Mouse (Mus musculus) kidney, postnatal 25 days (tissue): Measurements from ENCODE around the gene Rpusd4.

Experiments used
- DNase-seq, 2 experiments: peaks; one replicate each; pipeline ENCODE4 v3.0.0; 2021; ENCODE audit warnings: mixed read lengths in 2 of 2

Rpusd4 gene

DNA sequence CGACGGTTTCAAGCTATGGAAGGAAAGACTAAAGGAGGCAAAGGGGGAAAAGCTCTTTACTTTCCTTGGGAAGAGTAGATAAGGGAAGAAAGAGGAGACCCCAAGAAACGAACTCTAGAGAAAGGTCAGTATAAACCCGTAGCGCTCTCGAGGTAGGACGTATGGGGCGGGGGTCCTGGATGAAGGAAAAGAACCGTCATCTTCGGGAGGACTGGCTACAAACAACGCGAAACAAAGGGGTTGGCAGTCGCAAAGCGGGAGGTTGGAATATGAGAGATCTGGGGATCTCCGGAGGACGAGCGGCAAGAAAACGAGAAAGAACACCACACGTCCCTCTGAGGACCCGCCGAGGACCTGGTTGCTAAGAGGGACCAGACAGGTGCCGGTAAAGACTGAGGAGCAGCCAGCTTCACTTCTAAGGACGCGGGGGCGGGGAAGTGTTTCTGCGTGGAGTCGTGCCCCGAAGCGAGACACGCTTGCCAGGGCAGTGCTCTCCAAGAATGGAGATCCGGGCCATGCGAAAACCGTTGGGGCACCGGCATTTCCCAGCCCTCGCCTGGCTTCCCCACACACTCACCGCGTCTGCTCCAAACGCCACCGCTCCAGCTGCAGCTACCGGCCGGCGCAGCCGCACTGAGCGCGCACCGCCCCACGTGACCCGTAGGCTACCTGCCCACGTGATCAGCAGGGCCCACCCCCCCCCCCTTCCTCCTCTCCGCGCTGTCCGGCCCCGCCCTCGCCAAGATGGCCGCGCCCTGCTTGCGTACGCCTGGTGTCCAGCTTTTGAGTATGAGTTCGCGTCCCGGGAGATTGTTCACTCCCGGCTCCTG is at the start of gene Rpusd4, which contains the start of gene Fam118b:
Gene Rpusd4, plus strand, starts transcription at position 720 of the 830 bp plus-strand sequence.
Gene Fam118b, minus strand, starts transcription at position 660 of the 830 bp plus-strand sequence.
- DNase-seq: peak; percentile 94 to 97

DNA sequence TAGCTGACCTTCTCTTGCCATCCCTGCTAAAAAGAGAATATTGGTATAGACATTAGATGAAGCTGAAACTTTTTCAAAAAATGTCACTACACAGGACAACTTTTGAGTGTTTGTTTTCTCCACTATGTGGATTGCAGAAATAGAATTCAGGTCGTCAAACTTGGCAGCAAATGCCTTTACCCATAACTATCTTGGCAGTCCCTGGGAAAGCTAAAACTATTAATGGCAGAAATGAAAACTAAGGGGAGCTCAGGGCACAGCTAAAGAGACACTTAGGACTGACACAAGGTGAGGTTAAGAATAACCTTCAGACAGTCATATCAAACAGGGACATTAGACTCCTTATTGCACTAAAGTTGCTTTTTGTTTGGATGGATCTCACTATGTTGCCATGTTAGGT is 49.7 kb upstream of the Rpusd4 start:
- DNase-seq: no peak

DNA sequence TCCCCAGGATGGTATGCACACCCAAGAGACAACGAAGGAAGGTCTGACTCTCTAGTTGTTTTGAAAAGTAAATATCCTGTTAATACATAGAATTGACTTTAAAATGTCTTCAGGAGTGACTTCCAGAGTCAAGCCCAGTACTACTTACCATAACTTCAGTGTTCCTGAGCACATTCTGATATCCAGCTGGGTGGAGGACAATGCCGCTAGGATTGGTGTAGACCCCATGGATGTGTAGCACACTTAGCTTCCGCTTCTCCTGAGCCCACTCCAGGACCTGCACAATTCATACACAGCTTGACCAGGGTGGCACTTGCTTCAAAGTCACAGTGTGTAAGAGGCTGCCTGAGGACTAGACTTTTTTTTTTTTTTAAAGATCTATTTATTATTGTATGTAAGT is 44.2 kb upstream of the Rpusd4 start:
- DNase-seq: no peak

DNA sequence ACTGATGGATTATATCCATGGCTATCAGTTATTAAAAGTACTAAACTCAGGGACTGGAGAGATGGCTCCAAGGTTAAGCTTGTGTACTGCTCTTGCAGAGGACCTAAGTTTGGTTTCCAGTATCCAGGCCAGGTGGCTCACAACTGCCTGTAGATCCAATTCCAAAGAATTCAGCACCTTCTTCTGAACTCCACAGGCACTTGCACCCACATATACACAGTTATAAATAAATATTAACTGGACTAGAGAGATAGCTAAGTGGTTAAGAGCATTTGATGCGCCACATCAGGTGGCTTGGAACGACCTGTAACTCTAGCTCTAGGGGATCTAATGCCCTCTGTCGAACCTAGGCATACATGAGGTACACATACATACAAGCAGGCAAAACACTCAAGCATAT is 39.0 kb upstream of the Rpusd4 start:
- DNase-seq: no peak

DNA sequence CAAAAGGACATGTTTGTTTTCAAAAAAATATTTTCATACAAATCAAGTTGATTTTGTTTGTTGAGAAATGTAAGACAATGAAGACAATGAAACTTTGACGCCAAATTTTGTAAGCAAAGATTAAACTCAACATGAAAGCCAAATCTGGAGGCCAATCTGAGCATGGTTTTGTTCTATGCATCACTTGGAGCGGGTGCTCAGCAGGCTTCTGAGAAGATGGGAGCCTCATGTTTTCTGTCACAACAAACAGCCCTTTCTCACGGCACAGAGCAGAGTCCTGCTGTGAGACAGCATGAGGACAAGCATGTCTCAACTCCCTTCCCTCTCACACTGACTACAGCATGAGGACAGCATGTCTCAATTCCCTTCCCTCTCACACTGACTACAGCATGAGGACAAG is 31.7 kb upstream of the Rpusd4 start:
- no peak for DNase-seq

DNA sequence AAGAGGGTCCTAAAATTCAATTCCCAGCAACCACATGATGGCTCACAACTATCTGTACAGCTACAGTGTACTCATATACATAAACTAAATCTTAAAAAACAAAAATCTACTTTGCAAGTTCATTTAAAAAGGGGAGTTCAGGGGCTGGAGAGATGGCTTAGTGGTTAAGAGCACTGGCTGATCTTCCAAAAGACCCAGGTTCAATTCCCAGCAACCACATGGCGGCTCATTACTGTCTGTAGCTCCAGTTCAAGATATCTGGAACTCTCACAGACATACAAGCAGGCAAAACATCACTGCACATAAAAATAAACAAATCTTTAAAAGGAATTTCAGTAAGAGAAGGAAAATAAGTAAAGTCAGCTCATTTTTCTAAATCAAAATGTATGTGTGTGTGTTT is 29.3 kb upstream of the Rpusd4 start:
- no peak for DNase-seq

DNA sequence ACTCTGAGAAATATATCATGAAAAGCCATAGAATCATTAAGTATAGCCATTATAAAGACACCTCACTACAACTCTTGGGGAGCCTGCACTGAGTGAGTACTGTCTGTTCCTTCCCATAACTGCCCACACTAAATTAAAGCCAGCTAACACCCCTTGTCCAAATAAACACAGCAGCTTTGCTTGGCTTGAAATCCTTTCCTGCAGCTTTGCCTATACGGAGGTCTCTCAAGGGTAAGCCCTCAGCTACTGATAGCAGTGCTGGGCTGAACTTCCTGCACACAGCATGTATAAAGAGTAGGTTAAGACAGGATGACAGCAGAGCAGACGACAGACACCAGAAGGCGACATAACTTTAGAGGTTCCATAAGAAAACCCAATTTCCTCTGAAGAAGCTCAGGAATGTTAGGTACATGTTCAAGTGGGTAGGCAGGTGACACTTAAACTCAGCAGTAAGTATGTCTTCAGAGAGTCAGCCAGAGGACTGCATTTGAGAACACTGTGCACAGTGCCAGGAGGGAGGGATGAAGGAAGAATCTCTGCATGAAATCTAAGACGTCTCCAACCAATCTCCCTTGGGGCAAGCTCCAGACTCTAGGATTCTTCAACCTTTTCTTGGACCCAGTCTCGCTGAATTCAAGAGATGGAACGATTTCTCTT is 28.6 kb upstream of the Rpusd4 start:
- DNase-seq: no peak

DNA sequence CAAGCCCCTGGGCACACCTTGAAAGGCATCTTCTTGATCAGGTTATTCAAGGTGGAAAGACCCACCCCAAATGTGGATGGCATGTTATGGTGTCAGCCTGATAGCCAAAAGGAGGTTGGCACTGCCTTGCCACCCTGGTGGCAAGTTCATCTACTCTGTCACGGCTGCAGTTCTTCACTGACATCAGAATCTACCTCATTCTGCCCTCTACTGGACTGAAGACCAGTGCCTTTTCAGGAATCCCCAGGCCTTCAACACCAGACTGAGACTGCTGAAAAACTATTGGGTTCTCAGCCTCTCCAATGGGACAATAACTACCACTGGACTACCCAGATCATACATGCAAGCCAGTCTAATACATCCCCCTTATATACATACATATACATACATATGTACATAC is 27.9 kb upstream of the Rpusd4 start:
- no peak for DNase-seq

DNA sequence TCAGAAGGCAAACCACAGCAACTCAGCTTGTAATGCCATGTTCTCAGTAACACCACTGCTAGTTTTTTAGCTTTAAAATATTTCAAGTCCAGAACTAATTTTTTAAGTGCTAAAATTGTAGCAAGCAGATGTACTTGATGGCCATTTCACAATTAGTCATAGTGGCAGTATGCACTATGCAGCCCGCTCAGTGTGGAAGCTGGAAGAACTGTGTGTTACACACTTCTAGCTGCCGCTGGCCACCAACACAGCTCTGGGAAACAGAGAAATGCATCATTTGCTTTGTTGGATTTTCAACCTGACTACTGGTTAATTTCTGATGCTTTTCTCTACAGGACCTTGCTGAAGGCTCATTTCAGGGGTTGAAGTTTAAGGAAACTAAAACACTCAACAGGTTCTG is 20.3 kb upstream of the Rpusd4 start:
- DNase-seq: no peak

DNA sequence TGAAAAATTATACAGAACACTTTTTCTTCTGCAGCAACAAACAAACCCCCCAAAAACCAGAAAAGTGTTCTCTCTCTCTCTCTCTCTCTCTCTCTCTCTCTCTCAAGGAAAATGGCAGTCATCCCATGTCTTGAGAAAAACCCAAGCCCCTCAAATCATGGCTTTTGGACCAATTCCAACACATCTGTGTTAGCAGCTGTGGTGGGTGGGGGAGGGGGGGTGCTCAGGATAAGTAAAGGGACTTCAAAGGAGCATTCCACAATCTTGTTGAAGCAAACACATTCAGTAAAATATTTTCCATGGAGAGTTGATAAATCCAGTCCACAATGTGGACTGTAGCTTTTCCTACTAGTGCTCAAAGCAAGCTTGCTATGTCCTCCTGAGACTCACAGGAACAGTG is 18.2 kb upstream of the Rpusd4 start:
- DNase-seq: no peak

DNA sequence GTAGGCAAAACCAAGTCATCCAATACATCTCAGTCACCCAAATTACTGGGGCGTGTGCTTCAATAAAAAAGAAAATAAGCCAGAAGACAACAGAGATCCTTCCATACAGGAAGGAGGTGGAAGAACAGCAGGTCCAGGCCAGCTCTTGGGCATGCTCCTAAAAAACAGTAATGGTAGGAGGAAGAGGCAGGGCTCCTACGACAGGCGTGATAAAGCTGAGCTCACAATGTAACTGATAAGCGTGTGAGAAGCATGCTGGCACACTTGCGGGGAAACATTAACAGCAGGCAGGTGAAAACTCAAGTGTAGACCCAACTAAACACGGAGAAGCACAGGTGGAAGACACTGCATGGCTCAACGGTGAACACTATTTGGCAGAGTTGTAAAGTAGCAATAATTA is 10.3 kb upstream of the Rpusd4 start:
- DNase-seq: no peak

DNA sequence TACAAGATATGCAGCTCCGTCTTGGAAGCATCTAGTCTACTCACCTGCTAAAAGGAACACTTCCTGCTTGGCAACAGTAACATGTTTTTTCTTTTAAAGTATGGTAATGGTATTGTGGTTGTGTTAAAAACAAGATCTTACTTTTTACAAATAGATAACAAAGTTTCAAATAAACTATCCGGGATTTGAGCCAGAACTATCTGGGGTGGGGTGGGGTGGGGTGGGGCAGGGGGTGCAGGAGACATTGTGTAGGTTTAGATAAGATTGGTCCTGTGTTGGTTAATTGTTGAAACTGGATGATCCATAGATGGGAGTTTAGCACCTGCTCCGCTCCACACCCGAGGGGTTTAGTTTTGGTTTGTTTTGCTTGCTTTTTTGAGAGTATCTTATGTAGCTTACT is 5.2 kb upstream of the Rpusd4 start:
- DNase-seq: no peak

DNA sequence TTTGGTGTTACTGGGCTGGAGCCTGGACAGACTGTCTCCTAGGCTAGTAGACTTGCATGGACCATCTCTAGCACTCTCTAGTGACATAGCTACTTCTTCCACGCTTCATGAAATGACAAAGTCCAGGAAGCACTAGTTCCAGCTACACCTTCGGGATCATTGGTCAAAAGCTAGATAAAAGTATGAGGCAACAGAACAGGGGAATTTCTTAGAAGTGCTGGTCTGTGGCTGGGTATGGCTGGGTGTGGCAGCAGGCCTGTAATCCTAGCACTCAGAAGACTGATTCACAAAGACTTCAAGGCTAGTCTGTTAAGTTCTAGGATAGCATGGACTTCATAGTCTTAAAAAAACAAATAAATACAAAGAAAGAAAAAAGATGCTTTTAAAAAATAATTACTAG is 4.2 kb upstream of the Rpusd4 start:
- no peak for DNase-seq

DNA sequence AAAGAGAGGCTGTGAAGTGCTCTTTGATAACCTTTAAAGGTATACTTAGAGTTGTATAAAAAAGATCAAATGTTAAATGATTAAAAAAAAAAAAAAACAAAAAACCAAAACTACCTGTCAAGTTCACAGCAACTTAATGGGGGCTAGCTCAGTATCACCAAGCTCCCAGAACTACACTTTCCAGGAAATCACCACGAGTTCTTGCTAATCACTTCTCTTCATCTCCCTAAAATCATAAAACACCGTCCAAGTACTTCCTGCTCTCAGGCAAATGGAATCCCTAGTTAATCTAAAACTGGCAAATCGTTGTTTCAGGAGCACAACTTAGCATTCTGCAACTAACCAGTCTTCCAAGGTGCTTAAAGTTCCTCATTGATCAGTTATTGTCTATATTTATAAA is 3.2 kb upstream of the Rpusd4 start:
- no peak for DNase-seq

DNA sequence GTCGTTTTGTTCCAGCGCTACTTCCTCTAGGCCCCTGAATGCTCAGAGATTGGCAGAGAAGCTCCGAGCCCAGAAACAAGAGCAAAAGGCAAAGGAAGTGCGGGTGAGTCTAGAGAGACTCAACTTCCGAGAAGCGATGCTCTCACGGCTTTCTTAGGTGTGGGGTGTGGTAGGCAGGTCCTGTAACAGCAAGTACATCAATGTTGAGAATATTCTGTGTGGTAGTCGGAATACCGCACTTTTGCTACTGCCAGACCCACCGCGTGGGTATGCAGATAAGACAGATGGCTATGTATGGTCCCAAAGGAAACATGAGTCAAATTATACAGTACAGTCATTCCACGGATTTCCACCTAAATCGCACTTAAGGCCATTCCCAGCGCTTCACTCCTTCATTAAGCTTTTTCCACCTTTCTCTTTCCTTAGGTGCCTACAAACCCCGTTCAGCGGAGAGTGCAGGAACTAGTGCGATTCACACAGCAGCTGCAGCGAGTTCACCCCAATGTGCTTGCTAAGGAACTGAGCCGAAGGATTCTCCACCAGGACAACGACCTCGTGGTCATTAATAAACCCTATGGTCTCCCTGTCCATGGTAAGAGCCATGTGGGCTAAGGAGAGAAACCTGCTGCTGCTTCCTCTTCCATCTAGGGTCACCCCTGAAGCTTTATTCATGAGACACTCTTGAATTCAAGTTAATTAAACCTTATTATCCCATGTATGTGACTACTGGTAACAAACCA is 481 bp downstream of the Rpusd4 start:
- DNase-seq: no peak

DNA sequence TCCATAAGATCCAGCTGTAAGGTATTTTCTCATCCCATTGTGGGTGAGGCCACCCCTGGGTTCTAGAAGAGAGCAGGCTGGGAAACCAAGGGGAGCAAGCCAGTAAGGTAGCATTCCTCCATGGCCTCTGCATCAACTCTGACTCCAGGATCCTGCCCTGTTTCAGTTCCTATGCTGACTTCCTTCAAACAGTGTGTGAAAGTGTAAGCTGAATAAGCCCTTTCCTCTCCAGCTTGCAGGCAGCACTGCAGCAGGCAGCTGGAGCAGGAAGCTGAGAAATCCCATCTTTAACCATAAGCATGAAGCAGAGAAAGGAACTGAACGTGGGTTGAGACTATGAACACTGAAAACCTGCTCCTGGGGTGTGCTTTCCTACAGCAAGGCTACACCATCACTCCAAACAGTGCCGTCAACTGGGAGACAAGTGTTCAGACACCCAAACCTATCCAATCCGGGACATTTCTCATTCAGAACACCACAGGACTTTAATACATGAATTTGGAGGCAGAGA is 10.2 kb downstream of the Rpusd4 start:
- no peak for DNase-seq

DNA sequence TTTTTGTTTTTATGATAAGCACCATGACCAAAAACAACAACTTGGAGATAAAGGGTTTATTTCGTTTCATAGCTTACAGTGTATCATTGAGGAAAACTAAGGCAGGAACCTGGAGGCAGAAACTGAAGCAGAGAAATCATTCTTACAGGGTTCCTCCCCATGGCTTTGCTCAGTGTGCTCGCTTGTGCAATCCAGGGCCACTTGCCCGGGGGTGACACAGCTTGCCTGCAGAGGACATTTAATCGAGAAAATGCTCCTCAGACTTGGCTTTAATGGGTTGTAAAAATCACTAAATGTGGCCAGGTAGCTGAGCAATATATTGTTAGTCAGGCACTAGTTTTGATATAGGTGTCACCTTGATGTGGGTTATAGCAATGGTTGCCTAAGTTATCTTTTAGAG is 10.8 kb downstream of the Rpusd4 start:
- DNase-seq: no peak

DNA sequence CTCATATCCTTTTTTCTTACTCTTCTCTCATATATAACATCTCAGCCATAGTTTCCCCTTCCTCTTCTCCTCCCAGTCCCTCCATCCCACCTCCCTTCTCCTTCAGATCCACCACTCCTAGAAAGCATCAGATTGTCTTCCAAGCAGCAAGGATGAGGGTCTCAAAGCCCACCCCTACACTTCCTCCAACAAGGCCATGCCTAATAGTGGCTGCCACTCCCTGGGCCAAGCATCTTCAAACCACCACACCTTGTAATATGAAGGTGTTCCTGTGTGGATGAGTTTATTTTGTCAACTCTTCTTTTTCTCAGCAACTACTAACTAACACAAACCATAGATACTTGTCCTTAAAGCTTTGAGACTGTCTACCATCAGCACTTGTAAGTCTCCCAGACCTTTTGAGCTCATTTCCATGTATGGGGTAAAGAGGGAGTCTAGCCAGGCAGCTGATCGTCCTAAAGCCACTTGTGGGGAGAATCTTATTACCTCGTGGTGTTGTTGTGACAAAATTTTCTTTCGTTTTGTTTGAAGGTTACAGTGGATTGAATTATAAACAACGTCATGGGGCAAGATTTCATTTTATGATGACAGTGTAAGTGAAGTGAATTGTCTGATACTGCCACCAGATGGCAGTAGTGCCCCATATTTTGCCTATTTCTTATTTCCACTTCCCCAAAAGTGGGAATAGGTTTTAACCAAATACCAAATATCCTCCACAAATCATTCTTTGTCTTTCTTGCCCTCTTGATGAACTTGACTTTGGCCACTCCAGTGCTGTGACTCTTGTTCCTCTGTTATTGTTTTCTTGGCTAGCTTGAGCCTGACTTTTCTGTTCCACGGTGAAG is 14.6 kb downstream of the Rpusd4 start:
- peak in 1 of 2 experiments; percentile 74 for DNase-seq

DNA sequence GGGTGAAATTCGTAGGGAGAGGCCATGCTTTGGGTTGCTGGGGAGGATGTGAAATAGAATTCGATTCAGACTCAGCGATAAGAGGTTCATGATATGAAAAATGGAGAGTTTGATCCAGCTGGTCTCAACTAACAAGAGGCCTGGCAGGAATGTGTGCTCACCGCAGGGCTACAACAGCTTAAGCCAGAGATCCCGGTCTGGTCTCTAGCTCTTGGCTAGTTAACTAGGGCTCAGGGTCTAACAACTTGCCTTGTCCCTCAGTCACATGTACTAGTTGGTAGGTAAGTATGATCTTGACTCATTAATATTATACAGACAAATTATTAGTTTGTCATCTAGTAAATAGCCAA is 15.2 kb downstream of the Rpusd4 start:
- no peak for DNase-seq

DNA sequence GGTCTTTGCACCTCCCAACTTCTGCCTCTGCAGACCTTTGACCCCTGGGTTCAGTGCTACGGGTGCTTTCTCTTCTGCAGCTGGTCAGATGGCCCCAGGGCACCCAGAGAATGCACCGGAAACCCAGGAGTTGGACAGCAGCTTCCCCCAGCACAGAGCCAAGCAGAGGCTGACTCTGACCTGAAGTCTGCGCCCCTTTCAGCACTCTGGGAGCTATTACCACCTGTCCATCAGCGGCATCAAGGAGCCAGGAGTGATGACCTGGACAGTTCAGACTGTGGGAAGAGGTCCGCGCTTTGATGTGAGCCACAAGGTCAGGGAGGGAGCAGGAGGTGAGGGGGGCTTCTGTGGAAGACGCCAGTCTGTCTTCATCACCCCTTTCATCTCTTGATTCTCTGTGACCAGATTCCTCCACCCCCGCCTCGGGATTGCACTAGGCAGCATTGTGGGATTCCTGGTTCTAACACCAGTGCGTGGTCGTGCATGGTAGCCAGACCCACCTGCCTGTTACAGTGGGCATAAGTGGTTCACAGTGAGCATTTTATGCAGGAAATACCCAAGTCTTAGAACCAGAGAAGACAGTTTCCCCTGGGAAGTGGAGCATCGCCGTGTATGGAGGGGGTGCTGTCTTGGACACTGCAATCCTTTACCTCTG is 15.9 kb downstream of the Rpusd4 start:
- peak in 1 of 2 experiments; percentile 52 for DNase-seq

DNA sequence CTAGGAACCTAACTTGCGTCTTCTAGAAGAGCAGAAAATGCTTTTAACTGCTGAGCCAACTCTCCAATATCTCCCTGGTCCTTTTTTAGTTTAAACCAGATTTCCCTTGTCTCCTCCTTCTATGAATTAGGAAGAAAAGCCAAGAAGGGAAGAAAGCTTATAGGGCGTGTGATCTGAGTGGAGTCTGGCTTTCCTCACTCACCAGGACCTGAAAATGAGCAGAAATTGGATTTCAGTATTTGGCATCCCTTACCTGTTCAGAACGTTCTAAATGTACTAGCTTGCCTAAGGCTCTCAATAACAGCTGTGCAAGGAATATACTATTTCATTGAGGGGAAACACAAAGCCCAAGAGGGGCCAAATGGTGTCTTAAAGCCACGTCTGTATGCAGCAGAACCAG is 16.7 kb downstream of the Rpusd4 start:
- DNase-seq: no peak

DNA sequence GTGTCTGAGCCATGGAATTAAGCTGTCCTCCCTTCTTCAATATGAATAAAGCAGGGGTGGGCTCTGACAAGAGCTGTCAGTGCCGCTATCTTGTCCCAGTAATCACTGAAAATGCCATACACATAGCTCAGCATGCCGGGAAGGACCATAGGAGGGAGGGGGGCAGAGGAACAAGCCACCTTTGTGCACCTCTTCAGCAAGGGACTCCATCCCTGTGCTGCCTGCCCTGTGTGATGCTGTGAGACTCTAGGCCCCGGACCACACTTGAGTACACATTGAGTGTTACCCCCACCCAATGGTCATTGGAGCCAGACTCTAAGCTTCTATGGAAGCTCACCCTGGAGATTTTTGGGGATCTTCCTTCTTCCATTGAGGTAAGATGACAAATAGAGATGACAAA is 18.7 kb downstream of the Rpusd4 start:
- DNase-seq: no peak
